Mouse (Mus musculus): ENCODE results near the gene Mvp. TPM values are rescaled to one million over a fixed set of nuclear protein-coding genes. Genes with fewer than 3 reads are reported as not detected.

Gene Mvp
- polyA plus RNA-seq, 1 experiment: 0.87 TPM

GRCm38 (mm10) chr7:126948626-126949025 lies 65.8 kb downstream of the Mvp start:
- peaks cover 45% of the 10 kb centered on the region for H3K27me3 ChIP-seq (ENCODE audit: control insufficient read depth)
- TF ChIP-seq GATA1 (IDR thresholded peaks at IDR 0.05; ENCODE audit: low read length) (no peak), TAL1 (IDR thresholded peaks at IDR 0.05; ENCODE audit: low read length) (no peak)
- H3K4me3 ChIP-seq (replicated peaks): no peak overlapping the region

GRCm38 (mm10) chr7:126946530-126946929 lies 67.9 kb downstream of the Mvp start:
- no peaks in the 10 kb centered on the region for H3K9me3 ChIP-seq (ENCODE audit: control insufficient read depth, low read length)
- peaks cover 15% of the 10 kb centered on the region for H3K4me1 ChIP-seq (ENCODE audit: control insufficient read depth)
- H3K4me3 ChIP-seq (replicated peaks): no peak overlapping the region
- H3K27me3 ChIP-seq (ENCODE audit: control insufficient read depth): peaks cover 30% of the 10 kb centered on the region
- TF ChIP-seq TAL1 (IDR thresholded peaks at IDR 0.05; ENCODE audit: low read length): no peak
- TF ChIP-seq GATA1 (IDR thresholded peaks at IDR 0.05; ENCODE audit: low read length): no peak
- H3K36me3 ChIP-seq (ENCODE audit: control insufficient read depth): peaks cover 13% of the 10 kb centered on the region

More at GRCm38 (mm10) chr7:126948626-126949025, 65.8 kb downstream of the Mvp start:
- peaks cover 7% of the 10 kb centered on the region for H3K36me3 ChIP-seq (ENCODE audit: control insufficient read depth)
- H3K9me3 ChIP-seq (ENCODE audit: control insufficient read depth, low read length): no peaks in the 10 kb centered on the region
- peaks cover 15% of the 10 kb centered on the region for H3K4me1 ChIP-seq (ENCODE audit: control insufficient read depth)

- peaks cover 6% of the 10 kb centered on the region for H3K4me1 ChIP-seq (ENCODE audit: control insufficient read depth)
- no peak overlapping the region for H3K4me3 ChIP-seq (replicated peaks)
- TF ChIP-seq TAL1 (IDR thresholded peaks at IDR 0.05; ENCODE audit: low read length): no peak
- no peak for TF ChIP-seq GATA1 (IDR thresholded peaks at IDR 0.05; ENCODE audit: low read length)
- no peaks in the 10 kb centered on the region for H3K9me3 ChIP-seq (ENCODE audit: control insufficient read depth, low read length)
- H3K27me3 ChIP-seq (ENCODE audit: control insufficient read depth): no peaks in the 10 kb centered on the region
- peaks cover 23% of the 10 kb centered on the region for H3K36me3 ChIP-seq (ENCODE audit: control insufficient read depth)
These were observed 72.6 kb downstream of the Mvp start for GRCm38 (mm10) chr7:126941801-126942200.

GRCm38 (mm10) chr7:126941171-126941570 lies 73.2 kb downstream of the Mvp start:
- TF ChIP-seq TAL1 (IDR thresholded peaks at IDR 0.05; ENCODE audit: low read length): no peak
- no peak for TF ChIP-seq GATA1 (IDR thresholded peaks at IDR 0.05; ENCODE audit: low read length)
- H3K4me1 ChIP-seq (ENCODE audit: control insufficient read depth): peaks cover 6% of the 10 kb centered on the region
- H3K27me3 ChIP-seq (ENCODE audit: control insufficient read depth): no peaks in the 10 kb centered on the region
- peaks cover 24% of the 10 kb centered on the region for H3K36me3 ChIP-seq (ENCODE audit: control insufficient read depth)
- no peaks in the 10 kb centered on the region for H3K9me3 ChIP-seq (ENCODE audit: control insufficient read depth, low read length)
- no peak overlapping the region for H3K4me3 ChIP-seq (replicated peaks)

Other genes with a start within 250 kb of the Mvp start
- gene Gdpd3, start 248.3 kb downstream of the Mvp start, polyA plus RNA-seq (2012): 0.36 TPM in 1 of 2 replicates, not detected in the other
- gene Ypel3, start 237.7 kb downstream of the Mvp start, polyA plus RNA-seq (2012): 156 and 161 TPM in 2 replicates
- 3.6 and 4.0 TPM in 2 replicates for gene Tbx6, start 233.1 kb downstream of the Mvp start, polyA plus RNA-seq (2012)
- 11.0 and 12.3 TPM in 2 replicates for gene Ppp4c, start 222.1 kb downstream of the Mvp start, polyA plus RNA-seq (2012)
- gene Fam57b, start 217.0 kb downstream of the Mvp start, polyA plus RNA-seq (2012): 0.02 TPM in 1 of 2 replicates, not detected in the other
- gene 4930451I11Rik, start 183.0 kb downstream of the Mvp start, polyA plus RNA-seq (2012): not detected in 2 replicates
- not detected in 2 replicates for gene Doc2a, start 167.2 kb downstream of the Mvp start, polyA plus RNA-seq (2012)
- gene Hirip3, start 152.6 kb downstream of the Mvp start, polyA plus RNA-seq (2012): 24.2 and 26.7 TPM in 2 replicates
- 37.6 and 44.8 TPM in 2 replicates for gene Ino80e, start 152.2 kb downstream of the Mvp start, polyA plus RNA-seq (2012)
- gene Taok2, start 129.9 kb downstream of the Mvp start, polyA plus RNA-seq (2012): 11.6 and 12.9 TPM in 2 replicates
- 1.1 and 1.5 TPM in 2 replicates for gene Tmem219, start 91.7 kb downstream of the Mvp start, polyA plus RNA-seq (2012)
- gene Kctd13, start 85.7 kb downstream of the Mvp start, polyA plus RNA-seq (2012): 0.68 and 0.79 TPM in 2 replicates
- not detected in 2 replicates for gene Asphd1, start 65.0 kb downstream of the Mvp start, polyA plus RNA-seq (2012)
- 0.03 and 0.04 TPM in 2 replicates for gene Sez6l2, start 64.1 kb downstream of the Mvp start, polyA plus RNA-seq (2012)
- gene Cdipt, start 38.7 kb downstream of the Mvp start, polyA plus RNA-seq (2012): 12.0 and 13.0 TPM in 2 replicates
- gene Cdiptos, start 38.5 kb downstream of the Mvp start, polyA plus RNA-seq (2012): not detected in 2 replicates
- gene Pagr1b, start 1.9 kb upstream of the Mvp start, polyA plus RNA-seq (2012): not detected in 2 replicates
- 8.2 and 13.3 TPM in 2 replicates for gene Pagr1a, start 2.7 kb upstream of the Mvp start, polyA plus RNA-seq (2012)
- 15.4 and 20.8 TPM in 2 replicates for gene Gm42742, start 6.5 kb upstream of the Mvp start, polyA plus RNA-seq (2012)
- 0.04 and 0.17 TPM in 2 replicates for gene Prrt2, start 6.6 kb upstream of the Mvp start, polyA plus RNA-seq (2012)
- gene Maz, start 12.4 kb upstream of the Mvp start, polyA plus RNA-seq (2012): 173 and 193 TPM in 2 replicates
- 19.9 and 23.7 TPM in 2 replicates for gene Kif22, start 27.9 kb upstream of the Mvp start, polyA plus RNA-seq (2012)
- not detected in 2 replicates for gene Zg16, start 72.7 kb upstream of the Mvp start, polyA plus RNA-seq (2012)
- gene AI467606, start 76.7 kb upstream of the Mvp start, polyA plus RNA-seq (2012): 1.2 and 1.4 TPM in 2 replicates
- 0.12 and 0.17 TPM in 2 replicates for gene Qprt, start 107.6 kb upstream of the Mvp start, polyA plus RNA-seq (2012)
- 0.52 and 0.83 TPM in 2 replicates for gene Spn, start 123.2 kb upstream of the Mvp start, polyA plus RNA-seq (2012)
- gene Cd2bp2, start 181.4 kb upstream of the Mvp start, polyA plus RNA-seq (2012): 6.9 and 9.2 TPM in 2 replicates
- 9.3 and 10.4 TPM in 2 replicates for gene Tbc1d10b, start 193.8 kb upstream of the Mvp start, polyA plus RNA-seq (2012)
- gene Mylpf, start 194.3 kb upstream of the Mvp start, polyA plus RNA-seq (2012): 2.0 and 3.5 TPM in 2 replicates
- gene Zfp553, start 218.4 kb upstream of the Mvp start, polyA plus RNA-seq (2012): 0.26 and 0.33 TPM in 2 replicates
- 26.0 and 36.2 TPM in 2 replicates for gene Sept1, start 218.5 kb upstream of the Mvp start, polyA plus RNA-seq (2012)
- gene Zfp771, start 229.7 kb upstream of the Mvp start, polyA plus RNA-seq (2012): 4.0 and 4.8 TPM in 2 replicates
- 9.7 and 14.1 TPM in 2 replicates for gene Dctpp1, start 246.1 kb upstream of the Mvp start, polyA plus RNA-seq (2012)

Measured in erythroblast, embryonic 14.5 days (primary cell).